Mouse (Mus musculus): Measurements from ENCODE around the gene Mpi. TPM values are rescaled to one million over a fixed set of nuclear protein-coding genes. Genes with fewer than 3 reads are reported as not detected.
A peak's percentile ranks its signal among the peaks of the same experiment; 100 is the strongest.

Mpi gene
- polyA plus RNA-seq, 1 experiment from 2014 or later, result 75.4 TPM

- no peak for ATAC-seq
- H3K4me2 ChIP-seq (ENCODE audit: low read length), result peak overlapping the region; percentile 66
- peak overlapping the region; percentile 96; the same call in 1 of the 2 replicates for H3K4me3 ChIP-seq (ENCODE audit: low read depth, low read length)
- no peaks in the 10 kb centered on the region for H3K9me3 ChIP-seq (replicated peaks; ENCODE audit: control insufficient read depth, low read length, poor library complexity, severe bottlenecking)
- no peaks in the 10 kb centered on the region for H3K27me3 ChIP-seq (ENCODE audit: control insufficient read depth, insufficient read depth, low read depth, low read length)
- peaks cover 39% of the 10 kb centered on the region for H3K4me1 ChIP-seq (ENCODE audit: control insufficient read depth, insufficient read depth, low read length)
- peak overlapping the region; percentile 99; the same call in 1 of the 2 replicates for H3K9ac ChIP-seq (ENCODE audit: low read depth, low read length)
- H3K27ac ChIP-seq (ENCODE audit: low read length), result no peak overlapping the region
- no peaks in the 10 kb centered on the region for H3K36me3 ChIP-seq (ENCODE audit: control insufficient read depth, insufficient read depth, low read length)
- WGBS, result 82% methylated on average over 4 of the region's 4 CpGs
These were observed 29.7 kb downstream of the Mpi start for GRCm38 (mm10) chr9:57522861-57523246.

GRCm38 (mm10) chr9:57522114-57522860, 30.3 kb downstream of the Mpi start:
- H3K36me3 ChIP-seq (ENCODE audit: control insufficient read depth, insufficient read depth, low read length), result no peaks in the 10 kb centered on the region
- ATAC-seq, result no peak
- WGBS, result 37% methylated on average over 7 of the region's 7 CpGs

GRCm38 (mm10) chr9:57521056-57521911, 31.3 kb downstream of the Mpi start, which contains the start of gene Cox5a:
TSS of gene Cox5a (plus strand) at chr9:57521274.
- peak within 1 kb of the TSS; percentile 96 for H3K4me3 ChIP-seq (ENCODE audit: low read depth, low read length)
- H3K4me2 ChIP-seq (ENCODE audit: low read length), result peak within 1 kb of the TSS; percentile 66
- peaks cover 41% of the 10 kb centered on the region for H3K4me1 ChIP-seq (ENCODE audit: control insufficient read depth, insufficient read depth, low read length)
- H3K36me3 ChIP-seq (ENCODE audit: control insufficient read depth, insufficient read depth, low read length), result no peaks in the 10 kb centered on the region
- peak; percentile 96 for ATAC-seq
- H3K9me3 ChIP-seq (replicated peaks; ENCODE audit: control insufficient read depth, low read length, poor library complexity, severe bottlenecking), result no peaks in the 10 kb centered on the region
- under 1% methylated on average over 85 of the region's 95 CpGs for WGBS
- peak within 1 kb of the TSS; percentile 93 for H3K27ac ChIP-seq (ENCODE audit: low read length)
- peak within 1 kb of the TSS; percentile 99 for H3K9ac ChIP-seq (ENCODE audit: low read depth, low read length)
- H3K27me3 ChIP-seq (ENCODE audit: control insufficient read depth, insufficient read depth, low read depth, low read length), result no peaks in the 10 kb centered on the region

More at GRCm38 (mm10) chr9:57522114-57522860, 30.3 kb downstream of the Mpi start:
- Histone ChIP-seq H3K9me3 (replicated peaks; ENCODE audit: control insufficient read depth, low read length, poor library complexity, severe bottlenecking) (no peaks in the 10 kb centered on the region), H3K4me2 (ENCODE audit: low read length) (peak overlapping the region; percentile 66), H3K27me3 (ENCODE audit: control insufficient read depth, insufficient read depth, low read depth, low read length) (no peaks in the 10 kb centered on the region), H3K27ac (ENCODE audit: low read length) (no peak overlapping the region), H3K9ac (ENCODE audit: low read depth, low read length) (peak overlapping the region; percentile 99), H3K4me3 (ENCODE audit: low read depth, low read length) (peak overlapping the region; percentile 96), H3K4me1 (ENCODE audit: control insufficient read depth, insufficient read depth, low read length) (peaks cover 39% of the 10 kb centered on the region)

DNA sequence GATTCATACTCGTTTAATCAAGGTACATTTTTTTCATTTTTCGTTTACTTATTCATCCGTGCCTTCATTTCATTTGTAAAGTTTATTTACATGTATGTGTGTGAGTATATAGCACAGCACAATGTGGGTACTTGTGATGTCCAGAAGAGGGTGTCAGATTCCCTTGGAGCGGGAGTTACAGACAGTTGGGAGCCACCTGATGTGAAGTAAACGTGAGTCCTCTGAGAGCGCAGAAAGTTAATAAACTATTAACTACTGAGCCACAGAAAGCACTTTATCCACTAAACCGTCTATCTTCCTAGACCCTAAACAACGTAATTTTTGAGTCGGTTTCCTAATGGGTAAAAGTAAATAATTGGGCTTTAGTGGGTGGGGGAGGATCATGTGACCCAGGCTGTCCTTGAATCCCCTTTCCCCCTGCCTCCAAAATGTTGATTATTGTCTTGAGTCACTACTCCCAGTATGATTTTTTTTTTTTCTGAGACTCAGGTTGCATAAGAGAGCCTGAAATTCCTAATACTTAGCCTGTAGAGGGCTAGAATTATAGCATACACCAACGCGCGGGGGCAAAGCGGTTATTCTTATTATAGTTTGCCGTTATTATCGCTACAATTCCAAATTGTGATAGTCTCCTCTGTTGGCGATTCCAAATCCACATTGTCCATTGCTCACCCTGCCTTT, 32.0 kb downstream of the Mpi start:
- peak overlapping the region; percentile 96 for H3K4me3 ChIP-seq (ENCODE audit: low read depth, low read length)
- H3K4me1 ChIP-seq (ENCODE audit: control insufficient read depth, insufficient read depth, low read length), result peaks cover 36% of the 10 kb centered on the region
- peak overlapping the region; percentile 93 for H3K27ac ChIP-seq (ENCODE audit: low read length)
- 23% methylated on average over 16 of the region's 16 CpGs for WGBS
- peak overlapping the region; percentile 63 for H3K4me2 ChIP-seq (ENCODE audit: low read length)
- no peaks in the 10 kb centered on the region for H3K9me3 ChIP-seq (replicated peaks; ENCODE audit: control insufficient read depth, low read length, poor library complexity, severe bottlenecking)
- no peaks in the 10 kb centered on the region for H3K36me3 ChIP-seq (ENCODE audit: control insufficient read depth, insufficient read depth, low read length)
- no peaks in the 10 kb centered on the region for H3K27me3 ChIP-seq (ENCODE audit: control insufficient read depth, insufficient read depth, low read depth, low read length)
- peak overlapping the region; percentile 99 for H3K9ac ChIP-seq (ENCODE audit: low read depth, low read length)
- ATAC-seq, result peak; percentile 58

DNA sequence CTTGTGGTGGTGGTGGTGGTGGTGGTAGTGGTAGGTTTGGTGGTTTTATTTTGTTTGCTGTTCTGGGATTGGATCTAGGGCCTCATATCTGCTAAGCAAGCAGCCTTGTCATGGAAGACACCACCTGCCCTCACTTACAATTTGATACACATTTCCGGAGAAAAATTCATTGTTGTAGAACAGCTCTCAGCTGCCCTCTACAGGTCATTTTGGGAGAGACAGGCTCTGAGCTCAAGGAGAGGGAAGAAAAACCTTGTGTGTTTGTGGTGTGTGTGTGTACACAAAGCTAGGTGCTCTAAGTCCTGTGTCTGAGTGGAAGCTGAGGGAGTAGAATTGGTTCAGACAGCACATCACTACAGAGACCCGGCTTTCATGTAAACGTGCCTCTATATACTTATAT, 35.5 kb downstream of the Mpi start:
- WGBS, result 5% methylated on average over 3 of the region's 3 CpGs
- H3K4me3 ChIP-seq (ENCODE audit: low read depth, low read length), result no peak overlapping the region
- H3K9me3 ChIP-seq (replicated peaks; ENCODE audit: control insufficient read depth, low read length, poor library complexity, severe bottlenecking), result no peaks in the 10 kb centered on the region
- no peak overlapping the region; the same call in 1 of the 2 replicates for H3K9ac ChIP-seq (ENCODE audit: low read depth, low read length)
- H3K4me1 ChIP-seq (ENCODE audit: control insufficient read depth, insufficient read depth, low read length), result peaks cover 7% of the 10 kb centered on the region
- H3K36me3 ChIP-seq (ENCODE audit: control insufficient read depth, insufficient read depth, low read length), result no peaks in the 10 kb centered on the region
- H3K27me3 ChIP-seq (ENCODE audit: control insufficient read depth, insufficient read depth, low read depth, low read length), result no peaks in the 10 kb centered on the region
- H3K4me2 ChIP-seq (ENCODE audit: low read length), result no peak overlapping the region
- peak overlapping the region; percentile 63 for H3K27ac ChIP-seq (ENCODE audit: low read length)
- no peak for ATAC-seq

- Histone ChIP-seq H3K4me2 (ENCODE audit: low read length) (no peak overlapping the region), H3K27me3 (ENCODE audit: control insufficient read depth, insufficient read depth, low read depth, low read length) (no peaks in the 10 kb centered on the region), H3K27ac (ENCODE audit: low read length) (no peak overlapping the region), H3K4me1 (ENCODE audit: control insufficient read depth, insufficient read depth, low read length) (peaks cover 6% of the 10 kb centered on the region; the same call in 1 of the 2 replicates), H3K4me3 (ENCODE audit: low read depth, low read length) (no peak overlapping the region), H3K9me3 (replicated peaks; ENCODE audit: control insufficient read depth, low read length, poor library complexity, severe bottlenecking) (no peaks in the 10 kb centered on the region), H3K9ac (ENCODE audit: low read depth, low read length) (no peak overlapping the region), H3K36me3 (ENCODE audit: control insufficient read depth, insufficient read depth, low read length) (no peaks in the 10 kb centered on the region)
- 52% methylated on average over 2 of the region's 2 CpGs for WGBS
- no peak for ATAC-seq
These were observed 42.0 kb downstream of the Mpi start for GRCm38 (mm10) chr9:57510577-57510976.

DNA sequence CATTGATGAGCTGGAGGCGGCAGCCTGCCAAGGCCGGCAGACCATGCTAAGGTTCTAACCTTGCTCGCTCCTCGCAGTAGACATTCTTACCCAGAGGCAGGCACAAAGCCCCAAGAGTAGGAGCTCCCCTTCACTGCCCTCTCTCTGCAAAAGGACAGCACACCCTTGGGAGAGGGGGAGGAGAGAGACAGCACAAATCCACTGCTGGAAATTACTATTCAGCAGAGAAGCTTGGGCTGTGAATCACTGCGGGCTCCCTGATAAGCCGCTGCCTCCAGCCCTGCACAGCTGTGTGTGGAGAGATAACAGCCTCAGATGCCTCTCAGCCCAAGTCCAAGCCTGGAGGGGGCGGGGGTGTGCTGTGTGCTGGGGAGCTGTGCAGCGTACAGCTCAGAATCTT, 46.9 kb downstream of the Mpi start:
- peaks cover 45% of the 10 kb centered on the region for H3K4me1 ChIP-seq (ENCODE audit: control insufficient read depth, insufficient read depth, low read length)
- WGBS, result 6% methylated on average over 8 of the region's 8 CpGs
- H3K36me3 ChIP-seq (ENCODE audit: control insufficient read depth, insufficient read depth, low read length), result no peaks in the 10 kb centered on the region
- 0 out of 2 replicates have a peak overlapping the region, but pooled peaks have one; percentile 6 for H3K4me3 ChIP-seq (ENCODE audit: low read depth, low read length)
- peak overlapping the region; percentile 89 for H3K4me2 ChIP-seq (ENCODE audit: low read length)
- H3K27ac ChIP-seq (ENCODE audit: low read length), result peak overlapping the region; percentile 65
- peaks cover 23% of the 10 kb centered on the region for H3K27me3 ChIP-seq (ENCODE audit: control insufficient read depth, insufficient read depth, low read depth, low read length)
- ATAC-seq, result peak; percentile 90
- no peak overlapping the region for H3K9ac ChIP-seq (ENCODE audit: low read depth, low read length)
- no peaks in the 10 kb centered on the region for H3K9me3 ChIP-seq (replicated peaks; ENCODE audit: control insufficient read depth, low read length, poor library complexity, severe bottlenecking)

DNA sequence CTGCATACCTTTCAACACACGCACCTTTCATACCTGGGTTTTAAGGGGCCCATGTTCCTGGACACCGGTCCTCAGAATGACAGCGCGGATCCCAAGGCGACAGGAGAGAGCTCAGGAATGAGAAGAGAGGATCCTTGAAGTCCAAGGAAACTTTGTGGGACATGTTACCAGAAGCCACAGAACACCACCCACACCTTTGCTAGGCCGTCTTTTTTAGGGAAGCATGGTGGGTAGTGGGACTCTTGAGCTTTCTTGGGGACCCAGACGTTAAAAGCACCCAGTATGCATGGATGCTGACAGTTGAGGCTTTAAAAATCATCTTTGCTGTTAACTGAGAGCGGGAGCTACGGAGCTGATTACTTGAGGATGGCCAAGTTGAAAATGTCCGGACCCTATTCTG, 47.7 kb downstream of the Mpi start:
- Histone ChIP-seq H3K9me3 (replicated peaks; ENCODE audit: control insufficient read depth, low read length, poor library complexity, severe bottlenecking) (no peaks in the 10 kb centered on the region), H3K36me3 (ENCODE audit: control insufficient read depth, insufficient read depth, low read length) (no peaks in the 10 kb centered on the region), H3K27me3 (ENCODE audit: control insufficient read depth, insufficient read depth, low read depth, low read length) (peaks cover 27% of the 10 kb centered on the region), H3K4me1 (ENCODE audit: control insufficient read depth, insufficient read depth, low read length) (peaks cover 45% of the 10 kb centered on the region), H3K27ac (ENCODE audit: low read length) (peak overlapping the region; percentile 65), H3K4me3 (ENCODE audit: low read depth, low read length) (peak overlapping the region; percentile 48), H3K4me2 (ENCODE audit: low read length) (peak overlapping the region; percentile 89), H3K9ac (ENCODE audit: low read depth, low read length) (peak overlapping the region; percentile 65; the same call in 1 of the 2 replicates)
- no peak for ATAC-seq
- WGBS, result 45% methylated on average over 10 of the region's 10 CpGs
